Mouse (Mus musculus): ENCODE results near the gene Kcng3. TPM values are rescaled to one million over a fixed set of nuclear protein-coding genes. Genes with fewer than 3 reads are reported as not detected.

The Kcng3 gene
- polyA plus RNA-seq, 1 experiment from 2014 or later, result not detected

DNA sequence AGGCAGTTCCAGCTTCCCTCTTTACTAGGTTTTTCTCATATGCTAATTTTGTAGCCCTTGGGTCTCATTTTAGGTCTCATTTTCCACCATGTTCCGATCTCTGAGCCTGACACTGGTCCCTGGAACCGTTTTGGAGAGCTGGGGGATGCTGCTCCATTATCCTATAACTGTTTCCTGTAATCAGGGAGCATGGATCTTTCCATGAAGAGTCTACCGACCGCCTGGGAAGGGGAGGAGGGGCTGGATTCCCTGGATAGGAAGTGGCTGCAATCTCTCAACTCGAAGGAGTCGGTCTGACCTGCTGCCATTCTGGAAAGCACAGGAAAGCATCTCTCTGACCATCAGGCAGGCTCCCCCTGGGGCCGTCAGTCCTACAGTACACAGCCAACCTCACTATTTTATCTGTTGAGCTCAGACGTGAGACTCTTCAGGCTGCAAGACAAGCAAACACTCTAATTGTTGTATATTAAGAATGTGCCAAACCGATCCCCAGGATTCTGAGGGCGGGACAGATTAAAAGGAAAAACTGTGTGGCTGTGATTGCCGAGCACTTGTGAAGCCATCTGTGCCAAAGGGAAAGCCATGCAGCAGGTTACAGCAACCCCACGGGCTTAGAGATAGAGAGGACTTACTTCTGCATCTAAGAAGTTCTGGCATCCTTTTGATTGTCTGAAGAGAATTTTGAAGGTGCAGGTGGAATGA is 67.4 kb downstream of the Kcng3 start:
- peak overlapping the region; percentile 50 to 69 for H3K27ac ChIP-seq (replicated peaks in 1 of 2; ENCODE audit: control insufficient read depth in 1 of 2, insufficient read depth in 1 of 2, low read depth in 2 of 2, low read length in 2 of 2)
- H3K9ac ChIP-seq (ENCODE audit: low read length), result no peak overlapping the region; the same call in 1 of the 2 replicates
- no peaks in the 10 kb centered on the region for H3K9me3 ChIP-seq (ENCODE audit: control insufficient read depth, low read length)
- H3K27me3 ChIP-seq (ENCODE audit: control insufficient read depth, insufficient read depth, low read length), result no peaks in the 10 kb centered on the region
- H3K36me3 ChIP-seq (ENCODE audit: control insufficient read depth, insufficient read depth, low read length), result no peaks in the 10 kb centered on the region
- peaks cover 4 to 5% of the 10 kb centered on the region in 2 experiments; a peak in 3 of 4 replicates for H3K4me1 ChIP-seq (ENCODE audit: control insufficient read depth in 2 of 2, insufficient read depth in 2 of 2, low read length in 2 of 2)
- ATAC-seq (ENCODE audit: insufficient number of reproducible peaks, insufficient read depth, low FRiP score, low read depth), result 0 out of 2 replicates have a peak, but pooled peaks have one; percentile 35
- 39% methylated on average over 12 of the region's 12 CpGs for WGBS
- H3K4me3 ChIP-seq (ENCODE audit: control insufficient read depth in 1 of 2, insufficient read depth in 1 of 2, low read depth in 1 of 2, low read length in 2 of 2), result peak overlapping the region in 1 of 2 experiments; percentile 10; a peak in 1 of 4 replicates
- peak overlapping the region; percentile 38 for H3K4me2 ChIP-seq (ENCODE audit: low read length)

- Histone ChIP-seq H3K9ac (ENCODE audit: low read length) (no peak overlapping the region; the same call in 1 of the 2 replicates), H3K4me2 (ENCODE audit: low read length) (peak overlapping the region; percentile 38), H3K27me3 (ENCODE audit: control insufficient read depth, insufficient read depth, low read length) (no peaks in the 10 kb centered on the region), H3K36me3 (ENCODE audit: control insufficient read depth, insufficient read depth, low read length) (no peaks in the 10 kb centered on the region), H3K4me1 (ENCODE audit: control insufficient read depth in 2 of 2, insufficient read depth in 2 of 2, low read length in 2 of 2) (peaks cover 4 to 5% of the 10 kb centered on the region in 2 experiments; a peak in 3 of 4 replicates), H3K4me3 (ENCODE audit: control insufficient read depth in 1 of 2, insufficient read depth in 1 of 2, low read depth in 1 of 2, low read length in 2 of 2) (peak overlapping the region; percentile 10 to 26; a peak in 3 of 4 replicates), H3K27ac (replicated peaks in 1 of 2; ENCODE audit: control insufficient read depth in 1 of 2, insufficient read depth in 1 of 2, low read depth in 2 of 2, low read length in 2 of 2) (peak overlapping the region; percentile 50 to 69), H3K9me3 (ENCODE audit: control insufficient read depth, low read length) (no peaks in the 10 kb centered on the region)
- ATAC-seq (ENCODE audit: insufficient number of reproducible peaks, insufficient read depth, low FRiP score, low read depth), result peak; percentile 43; the same call in 1 of the 2 replicates
- WGBS, result 43% methylated on average over 10 of the region's 10 CpGs
Observed at GRCm38 (mm10) chr17:83563703-83564111, 68.0 kb downstream of the Kcng3 start.

GRCm38 (mm10) chr17:83562153-83563010 is 69.3 kb downstream of the Kcng3 start:
- H3K27ac ChIP-seq (replicated peaks in 1 of 2; ENCODE audit: control insufficient read depth in 1 of 2, insufficient read depth in 1 of 2, low read depth in 2 of 2, low read length in 2 of 2), result no peak overlapping the region
- H3K9ac ChIP-seq (ENCODE audit: low read length), result no peak overlapping the region
- no peak overlapping the region for H3K4me3 ChIP-seq (ENCODE audit: control insufficient read depth in 1 of 2, insufficient read depth in 1 of 2, low read depth in 1 of 2, low read length in 2 of 2)
- H3K36me3 ChIP-seq (ENCODE audit: control insufficient read depth, insufficient read depth, low read length), result no peaks in the 10 kb centered on the region
- 92% methylated on average over 5 of the region's 5 CpGs for WGBS
- H3K9me3 ChIP-seq (ENCODE audit: control insufficient read depth, low read length), result no peaks in the 10 kb centered on the region
- H3K4me1 ChIP-seq (ENCODE audit: control insufficient read depth in 2 of 2, insufficient read depth in 2 of 2, low read length in 2 of 2), result peaks cover 4 to 5% of the 10 kb centered on the region in 2 experiments; a peak in 3 of 4 replicates
- ATAC-seq (ENCODE audit: insufficient number of reproducible peaks, insufficient read depth, low FRiP score, low read depth), result no peak
- no peak overlapping the region for H3K4me2 ChIP-seq (ENCODE audit: low read length)
- H3K27me3 ChIP-seq (ENCODE audit: control insufficient read depth, insufficient read depth, low read length), result no peaks in the 10 kb centered on the region

- H3K36me3 ChIP-seq (ENCODE audit: control insufficient read depth, insufficient read depth, low read length), result no peaks in the 10 kb centered on the region
- H3K27me3 ChIP-seq (ENCODE audit: control insufficient read depth, insufficient read depth, low read length), result no peaks in the 10 kb centered on the region
- H3K27ac ChIP-seq (replicated peaks in 1 of 2; ENCODE audit: control insufficient read depth in 1 of 2, insufficient read depth in 1 of 2, low read depth in 2 of 2, low read length in 2 of 2), result no peak overlapping the region
- no peak overlapping the region for H3K9ac ChIP-seq (ENCODE audit: low read length)
- no peak overlapping the region for H3K4me3 ChIP-seq (ENCODE audit: control insufficient read depth in 1 of 2, insufficient read depth in 1 of 2, low read depth in 1 of 2, low read length in 2 of 2)
- WGBS, result 78% methylated on average over 8 of the region's 8 CpGs
- peaks cover 3 to 4% of the 10 kb centered on the region in 2 experiments; a peak in 3 of 4 replicates for H3K4me1 ChIP-seq (ENCODE audit: control insufficient read depth in 2 of 2, insufficient read depth in 2 of 2, low read length in 2 of 2)
- no peaks in the 10 kb centered on the region for H3K9me3 ChIP-seq (ENCODE audit: control insufficient read depth, low read length)
- H3K4me2 ChIP-seq (ENCODE audit: low read length), result no peak overlapping the region
- no peak for ATAC-seq (ENCODE audit: insufficient number of reproducible peaks, insufficient read depth, low FRiP score, low read depth)
Observed at GRCm38 (mm10) chr17:83559081-83559480, 72.6 kb downstream of the Kcng3 start.

DNA sequence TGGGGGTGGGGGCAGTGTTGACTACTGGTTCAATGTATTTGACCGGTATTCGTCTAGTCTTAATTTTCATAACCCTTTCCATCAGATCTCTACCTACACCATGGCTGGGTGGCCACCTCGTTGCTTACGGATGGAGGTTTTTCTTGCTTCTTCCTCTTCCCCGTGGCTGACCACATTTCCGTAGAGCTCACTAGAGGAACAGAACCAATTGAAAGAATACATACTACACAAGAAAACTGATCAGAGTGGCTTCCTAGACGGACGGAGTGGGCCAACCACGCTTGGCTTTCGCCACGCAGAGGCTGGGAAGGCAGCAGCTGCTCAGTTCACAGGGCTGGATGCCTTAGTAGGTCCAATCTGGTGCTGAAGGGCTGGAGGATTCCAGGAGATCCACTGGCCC is 75.9 kb downstream of the Kcng3 start:
- no peak overlapping the region for H3K4me3 ChIP-seq (ENCODE audit: control insufficient read depth in 1 of 2, insufficient read depth in 1 of 2, low read depth in 1 of 2, low read length in 2 of 2)
- H3K4me1 ChIP-seq (ENCODE audit: control insufficient read depth in 2 of 2, insufficient read depth in 2 of 2, low read length in 2 of 2), result no peaks in the 10 kb centered on the region
- no peak overlapping the region for H3K27ac ChIP-seq (replicated peaks in 1 of 2; ENCODE audit: control insufficient read depth in 1 of 2, insufficient read depth in 1 of 2, low read depth in 2 of 2, low read length in 2 of 2)
- H3K27me3 ChIP-seq (ENCODE audit: control insufficient read depth, insufficient read depth, low read length), result no peaks in the 10 kb centered on the region
- 89% methylated on average over 11 of the region's 11 CpGs for WGBS
- no peaks in the 10 kb centered on the region for H3K9me3 ChIP-seq (ENCODE audit: control insufficient read depth, low read length)
- H3K9ac ChIP-seq (ENCODE audit: low read length), result no peak overlapping the region
- no peaks in the 10 kb centered on the region for H3K36me3 ChIP-seq (ENCODE audit: control insufficient read depth, insufficient read depth, low read length)
- no peak for ATAC-seq (ENCODE audit: insufficient number of reproducible peaks, insufficient read depth, low FRiP score, low read depth)
- H3K4me2 ChIP-seq (ENCODE audit: low read length), result no peak overlapping the region

DNA sequence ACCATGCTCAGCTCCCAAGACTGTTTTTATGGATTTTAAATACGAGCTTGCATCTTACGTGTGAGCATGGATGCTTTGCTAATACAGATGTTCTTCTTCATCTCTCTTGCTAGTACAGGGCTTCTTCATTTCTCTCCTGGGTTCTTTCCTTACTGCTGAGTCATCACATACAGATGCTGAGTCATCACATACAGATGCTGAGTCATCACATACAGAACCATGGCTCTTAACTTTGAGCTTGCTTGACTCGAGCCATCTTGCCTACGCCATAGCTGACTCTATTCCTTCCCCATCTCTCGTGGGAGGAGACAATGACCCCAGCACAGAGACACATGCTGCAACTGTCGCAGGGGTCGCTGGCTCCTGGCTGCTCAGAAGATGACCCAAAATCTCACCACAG is 76.7 kb downstream of the Kcng3 start:
- no peaks in the 10 kb centered on the region for H3K27me3 ChIP-seq (ENCODE audit: control insufficient read depth, insufficient read depth, low read length)
- no peak overlapping the region for H3K4me2 ChIP-seq (ENCODE audit: low read length)
- H3K36me3 ChIP-seq (ENCODE audit: control insufficient read depth, insufficient read depth, low read length), result no peaks in the 10 kb centered on the region
- H3K9me3 ChIP-seq (ENCODE audit: control insufficient read depth, low read length), result no peaks in the 10 kb centered on the region
- H3K4me1 ChIP-seq (ENCODE audit: control insufficient read depth in 2 of 2, insufficient read depth in 2 of 2, low read length in 2 of 2), result no peaks in the 10 kb centered on the region
- H3K9ac ChIP-seq (ENCODE audit: low read length), result no peak overlapping the region
- no peak for ATAC-seq (ENCODE audit: insufficient number of reproducible peaks, insufficient read depth, low FRiP score, low read depth)
- no peak overlapping the region for H3K27ac ChIP-seq (replicated peaks in 1 of 2; ENCODE audit: control insufficient read depth in 1 of 2, insufficient read depth in 1 of 2, low read depth in 2 of 2, low read length in 2 of 2)
- WGBS, result 79% methylated on average over 7 of the region's 7 CpGs
- no peak overlapping the region for H3K4me3 ChIP-seq (ENCODE audit: control insufficient read depth in 1 of 2, insufficient read depth in 1 of 2, low read depth in 1 of 2, low read length in 2 of 2)

GRCm38 (mm10) chr17:83548501-83549233 is 83.0 kb downstream of the Kcng3 start:
- WGBS, result 35% methylated on average over 12 of the region's 12 CpGs
- no peak overlapping the region for H3K27ac ChIP-seq (replicated peaks in 1 of 2; ENCODE audit: control insufficient read depth in 1 of 2, insufficient read depth in 1 of 2, low read depth in 2 of 2, low read length in 2 of 2)
- peaks cover 3 to 11% of the 10 kb centered on the region in 2 experiments; a peak in 1 of 4 replicates for H3K4me1 ChIP-seq (ENCODE audit: control insufficient read depth in 2 of 2, insufficient read depth in 2 of 2, low read length in 2 of 2)
- H3K4me2 ChIP-seq (ENCODE audit: low read length), result no peak overlapping the region
- no peak overlapping the region for H3K9ac ChIP-seq (ENCODE audit: low read length)
- peaks cover 19% of the 10 kb centered on the region for H3K27me3 ChIP-seq (ENCODE audit: control insufficient read depth, insufficient read depth, low read length)
- no peak for ATAC-seq (ENCODE audit: insufficient number of reproducible peaks, insufficient read depth, low FRiP score, low read depth)
- H3K36me3 ChIP-seq (ENCODE audit: control insufficient read depth, insufficient read depth, low read length), result no peaks in the 10 kb centered on the region
- H3K9me3 ChIP-seq (ENCODE audit: control insufficient read depth, low read length), result no peaks in the 10 kb centered on the region
- H3K4me3 ChIP-seq (ENCODE audit: control insufficient read depth in 1 of 2, insufficient read depth in 1 of 2, low read depth in 1 of 2, low read length in 2 of 2), result no peak overlapping the region
